Mouse (Mus musculus) MEL (cell line): ENCODE data around the gene Ccdc115. TPM values are rescaled to one million over a fixed set of nuclear protein-coding genes. Genes with fewer than 3 reads are reported as not detected.
"Not testable (repeated sequence)": the region's sequence is repeated elsewhere in the genome, so short reads cannot be mapped to it uniquely, and the experiment has no call there.

ENCODE experiments used
- DNase-seq: peaks from one replicate; pipeline ENCODE4 v3.0.0; 2011; ENCODE audit warnings: low read depth, low spot score
- H3K27ac ChIP-seq: 2 replicates; pipeline ENCODE4 v1.5.1; 2012; ENCODE audit warnings: low read depth, mild to moderate bottlenecking, control low read depth, low read length, moderate library complexity; ENCODE audit not compliant: control insufficient read depth
- H3K27me3 ChIP-seq, 2 experiments: fragments of 150-350 bp in 1 of 2; sonication (generic) in 1 of 2; 2 replicates each; pipeline ENCODE4 v1.6.1; 2012; ENCODE audit warnings: low read length in 2 of 2, mild to moderate bottlenecking in 2 of 2, improper control_type of control experiment in 1 of 2, moderate library complexity in 1 of 2; ENCODE audit not compliant: insufficient read depth in 2 of 2, control insufficient read depth in 1 of 2
- H3K36me3 ChIP-seq, 2 experiments: 2 replicates each; pipeline ENCODE4 v1.6.1; 2012 to 2014; ENCODE audit warnings: low read length in 2 of 2, improper control_type of control experiment in 1 of 2, inconsistent platforms in 1 of 2, mild to moderate bottlenecking in 1 of 2; ENCODE audit not compliant: insufficient read depth in 2 of 2, control insufficient read depth in 1 of 2
- H3K4me1 ChIP-seq, 2 experiments: fragments of 150-350 bp in 1 of 2; sonication (generic) in 1 of 2; 2 replicates each; pipeline ENCODE4 v1.6.1; 2012; ENCODE audit warnings: low read length in 2 of 2, improper control_type of control experiment in 1 of 2, mild to moderate bottlenecking in 1 of 2; ENCODE audit not compliant: insufficient read depth in 2 of 2, control insufficient read depth in 1 of 2
- H3K4me3 ChIP-seq, 2 experiments: fragments of 150-350 bp in 1 of 2; sonication (generic) in 1 of 2; 2 replicates each; pipeline ENCODE4 v1.5.1; 2012; ENCODE audit warnings: low read depth in 2 of 2, low read length in 2 of 2, mild to moderate bottlenecking in 2 of 2, moderate library complexity in 2 of 2, control low read depth in 1 of 2, improper control_type of control experiment in 1 of 2; ENCODE audit not compliant: control insufficient read depth in 1 of 2, insufficient read depth in 1 of 2
- H3K79me2 ChIP-seq: 2 replicates; pipeline ENCODE4 v1.6.1; 2012; ENCODE audit warnings: mild to moderate bottlenecking, low read length, moderate library complexity; ENCODE audit not compliant: control insufficient read depth, poor library complexity, insufficient read depth
- H3K9ac ChIP-seq: 2 replicates; pipeline ENCODE4 v1.6.1; 2012; ENCODE audit warnings: low read depth, mild to moderate bottlenecking, control low read depth, low read length, moderate library complexity; ENCODE audit not compliant: control insufficient read depth, poor library complexity, severe bottlenecking
- H3K9me3 ChIP-seq: fragments of 150-350 bp; sonication (generic); replicated peaks from 2 replicates; pipeline ENCODE4 v1.6.1; 2012; ENCODE audit warnings: mild to moderate bottlenecking, low read length, improper control_type of control experiment, moderate library complexity; ENCODE audit not compliant: insufficient read depth
- BHLHE40 ChIP-seq: IDR thresholded peaks from 2 replicates; pipeline ENCODE4 v1.6.1; 2012; ENCODE audit warnings: low read depth, mild to moderate bottlenecking, inconsistent platforms, low read length, improper control_type of control experiment, borderline replicate concordance
- CTCF ChIP-seq, 3 experiments: IDR thresholded peaks in 2 of 3; conservative IDR thresholded peaks in 1 of 3; 2 replicates each; pipeline ENCODE4 v1.5.1; 2011 to 2012; ENCODE audit warnings: low read length in 3 of 3, low read depth in 2 of 3, mild to moderate bottlenecking in 2 of 3, improper control_type of control experiment in 1 of 3, inconsistent platforms in 1 of 3, mixed read lengths in 1 of 3, moderate library complexity in 1 of 3; ENCODE audit not compliant: control insufficient read depth in 1 of 3, insufficient read depth in 1 of 3, poor library complexity in 1 of 3, severe bottlenecking in 1 of 3
- ETS1 ChIP-seq: IDR thresholded peaks from 2 replicates; pipeline ENCODE4 v1.6.1; 2012; ENCODE audit warnings: low read depth, mild to moderate bottlenecking, inconsistent platforms, low read length, improper control_type of control experiment, moderate library complexity
- GABPA ChIP-seq: IDR thresholded peaks from 2 replicates; pipeline ENCODE4 v1.6.1; 2012; ENCODE audit warnings: low read depth, mild to moderate bottlenecking, inconsistent platforms, low read length, improper control_type of control experiment, moderate library complexity
- KAT2A ChIP-seq: conservative IDR thresholded peaks from 2 replicates; pipeline ENCODE4 v1.6.1; 2012; ENCODE audit warnings: low read depth, low read length, improper control_type of control experiment, inconsistent platforms
- MAFK ChIP-seq: IDR thresholded peaks from 2 replicates; pipeline ENCODE4 v1.6.1; 2011; ENCODE audit warnings: low read depth, mild to moderate bottlenecking, low read length, improper control_type of control experiment, borderline replicate concordance
- MAX ChIP-seq: IDR thresholded peaks from 2 replicates; pipeline ENCODE4 v1.6.1; 2011; ENCODE audit warnings: low read length, improper control_type of control experiment
- MEF2A ChIP-seq: IDR thresholded peaks from 2 replicates; pipeline ENCODE4 v1.6.1; 2014; ENCODE audit warnings: low read depth, mild to moderate bottlenecking, inconsistent platforms, low read length, improper control_type of control experiment; ENCODE audit not compliant: poor library complexity, insufficient replicate concordance, severe bottlenecking; ENCODE audit errors: extremely low read depth
- MXI1 ChIP-seq: IDR thresholded peaks from 2 replicates; pipeline ENCODE4 v1.6.1; 2011; ENCODE audit warnings: mild to moderate bottlenecking, low read depth, low read length, improper control_type of control experiment
- MYB ChIP-seq: IDR thresholded peaks from 2 replicates; pipeline ENCODE4 v1.6.1; 2011; ENCODE audit warnings: mild to moderate bottlenecking, low read depth, low read length, improper control_type of control experiment
- POLR2A ChIP-seq, 2 experiments: IDR thresholded peaks; 2 replicates each; pipeline ENCODE4 v1.6.1; 2011 to 2012; ENCODE audit warnings: low read length in 2 of 2, mild to moderate bottlenecking in 2 of 2, control low read depth in 1 of 2, improper control_type of control experiment in 1 of 2, low read depth in 1 of 2, moderate library complexity in 1 of 2; ENCODE audit not compliant: control insufficient read depth in 1 of 2, insufficient read depth in 1 of 2, poor library complexity in 1 of 2
- POLR2AphosphoS5 ChIP-seq: IDR thresholded peaks from 2 replicates; pipeline ENCODE4 v1.6.1; 2012; ENCODE audit warnings: low read depth, borderline replicate concordance, mild to moderate bottlenecking, inconsistent platforms, low read length, moderate library complexity, mixed read lengths
- RAD21 ChIP-seq: IDR thresholded peaks from 2 replicates; pipeline ENCODE4 v1.6.1; 2011; ENCODE audit warnings: mild to moderate bottlenecking, low read depth, low read length, improper control_type of control experiment
- SMC3 ChIP-seq: IDR thresholded peaks from 2 replicates; pipeline ENCODE4 v1.6.1; 2011; ENCODE audit warnings: low read depth, low read length, improper control_type of control experiment
- ZNF384 ChIP-seq: IDR thresholded peaks from 2 replicates; pipeline ENCODE4 v1.6.1; 2012; ENCODE audit warnings: low read depth, mild to moderate bottlenecking, inconsistent platforms, low read length, improper control_type of control experiment
- polyA plus RNA-seq, 2 experiments: library from polyadenylated mRNA; stranded (reverse) in 1 of 2; unstranded in 1 of 2; fragments of >175 nt in 1 of 2; fragments of >200 nt in 1 of 2; gene quantifications; 2 replicates each; pipeline versions ENCODE4 v1.2.1 to v1.2.4; 2012; ENCODE audit warnings: low replicate concordance in 2 of 2, low read depth in 1 of 2; ENCODE audit not compliant: insufficient read length in 2 of 2, insufficient read depth in 1 of 2, missing spikeins in 1 of 2
- total RNA-seq: library from RNA; depleted of rRNA; stranded (reverse); fragments of 300-350 nt; gene quantifications from 2 replicates; pipeline ENCODE4 v1.2.3, GENCODE M21; 2012

The Ccdc115 gene
- total and polyA plus RNA-seq, 3 experiments = 63.4 to 78.7 TPM; not detected in 1

DNA sequence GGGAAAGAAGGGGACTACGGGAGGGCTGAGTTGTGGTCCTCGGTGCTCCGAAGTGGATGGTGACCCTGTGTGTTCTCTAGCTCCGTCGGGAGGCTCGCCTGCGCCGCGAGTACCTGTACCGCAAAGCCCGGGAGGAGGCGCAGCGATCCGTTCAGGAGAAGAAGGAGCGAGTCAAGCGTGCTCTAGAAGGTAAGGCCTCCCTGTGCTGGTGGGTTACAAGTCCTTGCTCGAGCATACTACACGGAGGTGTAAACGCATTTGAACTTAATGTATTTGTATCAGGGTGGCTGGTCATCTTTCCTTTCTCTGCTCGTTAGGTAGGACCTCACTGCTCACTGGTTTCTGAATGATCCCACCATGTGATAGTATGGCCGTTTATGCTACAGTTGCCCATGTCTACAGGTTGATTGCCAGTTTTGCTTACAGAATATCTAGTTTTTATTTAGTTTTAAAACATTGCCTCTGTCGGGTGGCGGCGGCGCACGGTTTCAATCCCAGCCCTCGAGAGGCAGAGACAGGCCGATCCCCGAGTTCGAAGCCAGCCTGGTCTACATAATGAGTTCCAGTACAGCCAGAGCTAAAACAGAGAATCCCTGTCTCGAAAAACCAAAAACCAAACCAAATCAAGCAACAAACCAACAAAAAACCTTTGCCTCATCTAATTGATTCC, 624 bp upstream of the Ccdc115 start:
- Histone ChIP-seq H3K4me1 (peaks cover 0 to 7% of the 10 kb centered on the region in 2 experiments; a peak in 1 of 4 replicates), H3K27ac (peak overlapping the region; percentile 41), H3K79me2 (peaks cover 20% of the 10 kb centered on the region), H3K4me3 (peak overlapping the region; percentile 67 to 69), H3K36me3 (peaks cover 0 to 14% of the 10 kb centered on the region in 2 experiments; a peak in 3 of 4 replicates), H3K9ac (peak overlapping the region; percentile 82), H3K9me3 (no peaks in the 10 kb centered on the region), H3K27me3 (no peaks in the 10 kb centered on the region)
- TF ChIP-seq ZNF384 (no peak), ETS1 (no peak), POLR2AphosphoS5 (0 out of 2 replicates have a peak, but pooled peaks have one; percentile 20), MAX (no peak), KAT2A (no peak), MYB (no peak), BHLHE40 (no peak), GABPA (no peak), MAFK (no peak), RAD21 (no peak; the same call in 1 of the 2 replicates), MXI1 (no peak), CTCF (IDR thresholded peaks at IDR 0.05 in 2 of 3, conservative IDR thresholded peaks at IDR 0.05 in 1 of 3; ENCODE audit: control insufficient read depth in 1 of 3, insufficient read depth in 1 of 3, low read depth in 2 of 3, low read length in 3 of 3, poor library complexity in 1 of 3, severe bottlenecking in 1 of 3) (peak in 2 of 3 experiments; percentile 8 to 20; a peak in 2 of 6 replicates), POLR2A (IDR thresholded peaks at IDR 0.05; ENCODE audit: control insufficient read depth in 1 of 2, insufficient read depth in 1 of 2, low read depth in 1 of 2, low read length in 2 of 2, poor library complexity in 1 of 2) (no peak; a peak in 2 of 4 replicates), SMC3 (0 out of 2 replicates have a peak, but pooled peaks have one; percentile 8), MEF2A (no peak)
- DNase-seq = no peak

DNA sequence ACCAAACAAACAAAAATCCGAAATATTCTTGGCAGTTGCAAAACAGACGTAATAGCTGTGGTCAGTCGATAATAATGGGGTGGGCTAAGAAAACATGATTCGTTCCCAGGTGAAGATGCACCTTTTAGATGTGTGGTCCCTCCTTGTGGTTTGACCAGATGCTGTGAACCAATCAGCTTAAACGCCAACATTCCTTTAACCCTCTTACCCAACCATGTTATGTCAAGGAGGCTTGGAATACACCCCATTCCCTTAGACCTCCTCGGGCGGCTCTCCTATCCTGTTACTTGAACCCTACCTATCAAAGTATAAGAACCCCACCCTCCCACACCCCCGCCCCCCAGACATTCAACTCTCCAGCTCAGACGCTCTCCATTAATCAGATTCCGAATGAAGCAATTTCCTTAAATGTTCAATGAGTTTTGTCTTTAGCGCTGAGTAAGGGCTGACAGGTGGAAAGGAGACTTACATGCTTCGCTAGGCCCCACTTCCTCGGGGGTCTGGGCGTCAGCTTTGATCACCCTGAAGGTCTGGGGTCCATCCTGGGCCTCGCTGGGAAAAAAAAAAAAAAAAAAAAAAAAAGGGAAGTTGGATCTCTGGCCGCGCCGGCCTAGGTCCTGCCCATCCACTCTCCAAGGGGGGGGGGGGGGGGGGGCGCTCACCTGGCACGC, 956 bp downstream of the Ccdc115 start:
- no peaks in the 10 kb centered on the region for H3K27me3 ChIP-seq
- H3K36me3 ChIP-seq = peaks cover 0 to 14% of the 10 kb centered on the region in 2 experiments; a peak in 3 of 4 replicates
- H3K9me3 ChIP-seq = no peaks in the 10 kb centered on the region
- peaks cover 0 to 7% of the 10 kb centered on the region in 2 experiments; a peak in 1 of 4 replicates for H3K4me1 ChIP-seq
- TF ChIP-seq ZNF384 (peak; percentile 92), BHLHE40 (no peak)
- DNase-seq = peak; percentile 54
- peaks cover 20% of the 10 kb centered on the region for H3K79me2 ChIP-seq
- peak overlapping the region; percentile 13; the same call in 1 of the 2 replicates for H3K27ac ChIP-seq
- H3K9ac ChIP-seq = peak overlapping the region; percentile 81
- peak overlapping the region; percentile 69 to 80 for H3K4me3 ChIP-seq

DNA sequence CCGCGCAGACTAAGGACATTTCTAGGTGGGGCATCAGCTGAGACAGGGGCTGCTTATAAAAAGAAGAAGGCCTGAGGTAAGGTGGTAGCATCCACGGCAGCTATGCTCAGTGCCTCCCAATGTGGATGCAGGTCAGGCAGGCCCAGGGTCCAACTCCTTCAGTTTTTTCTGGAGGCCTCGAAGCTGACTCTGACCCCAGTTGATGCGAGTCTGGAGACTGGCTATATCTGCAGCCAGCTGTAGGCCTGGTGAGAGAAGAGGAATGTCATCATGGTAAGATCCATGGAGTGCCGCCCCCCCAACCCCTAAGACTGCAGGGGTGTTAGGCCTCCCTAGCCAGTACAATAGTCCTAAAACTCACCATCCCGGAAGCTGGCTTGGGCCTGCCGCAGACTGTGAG, 2.1 kb downstream of the Ccdc115 start:
- DNase-seq, H3K9me3 ChIP-seq, H3K27ac ChIP-seq, H3K4me3 ChIP-seq, H3K9ac ChIP-seq, H3K27me3 ChIP-seq, H3K4me1 ChIP-seq: not testable (repeated sequence)
- peaks cover 20% of the 10 kb centered on the region for H3K79me2 ChIP-seq
- peaks cover 0 to 14% of the 10 kb centered on the region in 2 experiments; a peak in 3 of 4 replicates for H3K36me3 ChIP-seq
